Mouse (Mus musculus) cerebellum, adult 2 months (tissue): ENCODE measurements around the gene Mlh1. TPM values are rescaled to one million over a fixed set of nuclear protein-coding genes. Genes with fewer than 3 reads are reported as not detected.

ENCODE experiments used
- DNase-seq, 2 experiments: peaks; one replicate each; pipeline ENCODE4 v3.0.0; 2021
- H3K27ac ChIP-seq: fragments of 200-500 bp; 2 replicates; pipeline ENCODE4 v1.5.1; 2012; ENCODE audit warnings: low read length, control low read depth, inconsistent platforms; ENCODE audit not compliant: insufficient read depth
- H3K27me3 ChIP-seq: fragments of 200-500 bp; 2 replicates; pipeline ENCODE4 v1.6.1; 2012; ENCODE audit warnings: inconsistent platforms, mild to moderate bottlenecking, low read length, moderate library complexity; ENCODE audit not compliant: control insufficient read depth, insufficient read depth
- H3K4me1 ChIP-seq: fragments of 200-500 bp; 2 replicates; pipeline ENCODE4 v1.6.1; 2011; ENCODE audit warnings: low read length; ENCODE audit not compliant: control insufficient read depth, insufficient read depth
- H3K4me3 ChIP-seq: fragments of 200-500 bp; replicated peaks from 2 replicates; pipeline ENCODE3; 2011; ENCODE audit warnings: mild to moderate bottlenecking, low read depth, low read length, control low read depth; ENCODE audit not compliant: insufficient read depth
- CTCF ChIP-seq: fragments of 200-500 bp; IDR thresholded peaks from 2 replicates; pipeline ENCODE4 v1.5.1; 2011; ENCODE audit warnings: low read depth, mild to moderate bottlenecking, control low read depth, low read length, moderate library complexity, borderline replicate concordance; ENCODE audit not compliant: insufficient read depth
- POLR2A ChIP-seq: fragments of 200-500 bp; IDR thresholded peaks from 2 replicates; pipeline ENCODE4 v1.6.1; 2011; ENCODE audit warnings: low read length, control low read depth, borderline replicate concordance; ENCODE audit not compliant: insufficient read depth
- WGBS: fragments of 180-500 bp; shearing (Covaris S2); methylation state at CpG from one replicate; pipeline ENCODE4 v1.1.7; 2018; 5-methylcytosine and 5-hydroxymethylcytosine counted together
- polyA plus RNA-seq: library from polyadenylated mRNA; depleted of rRNA; stranded (reverse); fragments of >200 nt; gene quantifications from 2 replicates; pipeline ENCODE4 v1.2.3, GENCODE M21; 2012

The Mlh1 gene
- polyA plus RNA-seq, 1 experiment, result 36.6 TPM

DNA sequence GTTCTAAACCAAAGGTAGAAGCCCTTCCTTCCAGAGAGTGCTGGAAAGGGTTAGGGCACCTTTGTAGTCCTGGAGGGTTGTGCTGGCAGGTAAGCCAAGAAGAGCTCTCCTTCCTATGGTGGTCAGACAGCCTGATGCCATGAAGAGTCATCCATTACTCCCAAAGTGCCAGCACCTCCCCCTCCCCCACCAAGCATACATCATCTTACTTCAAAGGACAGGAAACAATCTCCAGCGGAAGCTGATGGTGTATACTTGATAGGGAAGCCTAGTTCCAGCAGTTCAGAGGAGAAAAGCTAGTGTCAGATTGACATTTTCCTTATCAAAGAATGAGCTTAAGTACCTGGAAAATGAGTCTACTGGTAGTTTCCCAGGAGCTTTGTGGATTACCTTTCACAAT is 3.6 kb upstream of the Mlh1 start:
- Histone ChIP-seq H3K4me1 (peaks cover 9% of the 10 kb centered on the region; the same call in 1 of the 2 replicates), H3K27me3 (no peaks in the 10 kb centered on the region), H3K27ac (no peak overlapping the region), H3K4me3 (peak overlapping the region; percentile 21)
- 47% methylated on average over 1 of the region's 1 CpGs for WGBS
- no peak for DNase-seq
- TF ChIP-seq POLR2A, result no peak
- TF ChIP-seq CTCF, result no peak

DNA sequence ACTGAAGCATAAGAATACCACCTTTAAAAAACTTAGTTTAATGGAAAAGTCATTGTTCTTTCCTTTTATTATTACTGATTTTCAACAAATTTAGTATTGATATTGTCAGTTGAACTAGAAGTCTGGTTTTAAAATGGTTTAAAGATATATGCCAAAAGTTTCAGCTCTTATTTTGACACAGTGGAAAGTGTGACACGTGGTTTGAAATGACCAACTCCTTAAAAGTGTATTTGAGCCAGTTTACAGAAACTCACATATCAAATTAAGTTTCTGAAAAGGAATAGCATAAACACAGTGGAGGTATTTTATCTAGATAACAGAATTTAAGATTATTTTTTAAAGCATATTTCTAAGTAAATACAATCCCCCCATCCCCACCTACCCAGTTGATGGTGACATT is 2.4 kb upstream of the Mlh1 start:
- Histone ChIP-seq H3K27ac (no peak overlapping the region), H3K4me3 (no peak overlapping the region), H3K4me1 (peaks cover 9% of the 10 kb centered on the region; the same call in 1 of the 2 replicates), H3K27me3 (no peaks in the 10 kb centered on the region)
- DNase-seq, result no peak
- WGBS, result 38% methylated on average over 1 of the region's 1 CpGs
- TF ChIP-seq CTCF, result no peak
- no peak for TF ChIP-seq POLR2A

DNA sequence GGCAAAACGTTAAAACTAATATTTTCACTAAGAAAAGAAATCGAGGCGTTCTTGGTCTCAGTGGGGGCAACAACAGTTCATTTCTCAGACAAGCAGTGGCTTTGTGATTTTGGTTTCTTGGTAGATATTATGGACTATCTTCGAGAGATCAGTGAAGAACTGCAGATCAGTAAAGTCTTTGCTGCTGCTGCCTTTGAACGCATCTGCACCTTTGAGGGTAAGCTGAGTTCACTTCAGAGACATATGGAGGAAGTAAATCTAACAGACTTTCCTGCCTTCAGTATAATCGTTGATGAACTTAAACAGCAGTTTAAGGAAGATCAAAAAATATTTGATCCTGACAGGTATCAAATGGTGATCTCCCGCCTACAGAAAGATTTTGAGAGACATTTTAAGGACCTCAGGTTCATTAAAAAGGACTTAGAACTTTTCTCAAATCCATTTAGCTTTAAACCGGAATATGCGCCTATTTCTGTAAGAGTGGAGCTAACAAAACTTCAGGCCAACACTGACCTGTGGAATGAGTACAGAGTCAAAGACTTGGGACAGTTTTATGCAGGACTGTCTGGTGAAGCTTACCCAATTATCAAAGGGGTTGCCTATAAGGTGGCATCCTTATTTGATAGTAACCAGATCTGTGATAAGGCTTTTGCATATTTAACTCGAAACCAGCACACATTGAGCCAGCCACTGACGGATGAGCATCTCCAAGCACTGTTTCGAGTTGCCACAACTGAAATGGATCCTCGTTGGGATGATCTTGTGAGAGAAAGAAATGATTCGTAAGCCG is 1.6 kb upstream of the Mlh1 start:
- Histone ChIP-seq H3K27ac (no peak overlapping the region), H3K4me3 (peak overlapping the region; percentile 91), H3K27me3 (no peaks in the 10 kb centered on the region), H3K4me1 (peaks cover 9% of the 10 kb centered on the region; the same call in 1 of the 2 replicates)
- no peak for TF ChIP-seq POLR2A
- TF ChIP-seq CTCF, result no peak
- DNase-seq, result no peak
- 49% methylated on average over 15 of the region's 15 CpGs for WGBS

DNA sequence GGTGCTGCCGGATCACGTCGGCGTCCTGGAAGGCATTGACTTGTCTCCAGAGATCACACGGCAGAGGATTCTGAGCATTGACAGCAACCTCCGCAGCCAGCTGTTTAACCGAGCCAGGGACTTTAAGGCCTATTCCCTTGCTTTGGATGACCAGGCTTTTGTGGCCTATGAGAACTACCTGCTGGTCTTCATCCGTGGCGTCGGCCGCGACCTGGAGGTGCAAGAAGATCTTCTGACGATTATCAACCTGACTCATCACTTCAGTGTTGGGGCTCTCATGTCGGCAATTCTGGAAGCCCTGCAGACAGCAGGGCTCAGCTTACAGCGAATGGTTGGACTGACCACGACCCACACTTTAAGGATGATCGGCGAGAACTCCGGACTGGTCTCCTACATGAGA is 765 bp upstream of the Mlh1 start:
- H3K4me1 ChIP-seq, result peaks cover 9% of the 10 kb centered on the region; the same call in 1 of the 2 replicates

DNA sequence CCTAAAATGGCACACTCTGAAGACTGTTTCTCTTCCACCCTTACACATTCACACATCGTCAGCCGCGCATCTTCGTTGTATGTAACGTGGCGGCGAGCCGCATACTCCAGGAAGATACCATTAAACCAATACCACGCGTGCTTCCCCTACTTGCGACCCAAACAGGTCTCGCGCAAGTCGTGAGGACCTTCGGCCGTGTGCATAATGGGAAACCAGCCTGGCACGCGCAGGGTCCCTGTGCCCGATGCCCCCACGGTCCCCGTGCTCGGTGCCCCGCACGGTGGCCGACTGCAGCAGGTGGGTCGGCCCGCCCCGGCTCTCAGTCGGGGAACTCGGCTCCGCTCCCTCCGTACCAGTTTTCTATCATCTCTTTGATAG is 546 bp downstream of the Mlh1 start:
- under 1% methylated on average over 32 of the region's 32 CpGs for WGBS
- no peak for DNase-seq
- peaks cover 9% of the 10 kb centered on the region; the same call in 1 of the 2 replicates for H3K4me1 ChIP-seq
- no peaks in the 10 kb centered on the region for H3K27me3 ChIP-seq
- peak overlapping the region; percentile 60 for H3K27ac ChIP-seq
- peak overlapping the region; percentile 95 for H3K4me3 ChIP-seq
- TF ChIP-seq CTCF, result no peak
- TF ChIP-seq POLR2A, result no peak

More for the DNA sequence above, 765 bp upstream of the Mlh1 start:
- TF ChIP-seq POLR2A, result no peak
- no peak for TF ChIP-seq CTCF
- DNase-seq, result no peak
- WGBS, result 3% methylated on average over 19 of the region's 19 CpGs
- Histone ChIP-seq H3K4me3 (peak overlapping the region; percentile 91), H3K27ac (peak overlapping the region; percentile 88), H3K27me3 (no peaks in the 10 kb centered on the region)

DNA sequence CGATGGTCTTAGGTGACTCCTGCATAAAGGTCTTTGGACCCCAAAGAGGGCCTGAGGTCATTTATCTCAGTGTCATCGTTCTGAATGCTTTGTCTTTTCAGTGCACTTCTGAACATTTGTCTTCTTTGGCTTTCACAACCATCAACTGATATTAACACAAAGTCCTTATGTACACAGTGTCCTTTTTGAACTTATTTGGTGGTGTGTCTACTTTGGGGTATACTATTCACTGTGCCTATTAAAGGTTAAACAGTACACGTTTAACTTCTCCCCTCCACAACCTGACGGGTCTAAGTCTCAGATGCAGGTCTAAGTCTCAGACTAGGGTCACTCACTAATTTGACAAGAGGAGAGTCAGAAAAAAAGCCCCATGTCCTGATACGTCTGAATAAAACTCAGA is 985 bp downstream of the Mlh1 start:
- 9% methylated on average over 5 of the region's 5 CpGs for WGBS
- Histone ChIP-seq H3K4me1 (peaks cover 9% of the 10 kb centered on the region; the same call in 1 of the 2 replicates), H3K27ac (no peak overlapping the region; the same call in 1 of the 2 replicates), H3K27me3 (no peaks in the 10 kb centered on the region), H3K4me3 (peak overlapping the region; percentile 95)
- DNase-seq, result no peak
- TF ChIP-seq POLR2A, result no peak
- TF ChIP-seq CTCF, result no peak

DNA sequence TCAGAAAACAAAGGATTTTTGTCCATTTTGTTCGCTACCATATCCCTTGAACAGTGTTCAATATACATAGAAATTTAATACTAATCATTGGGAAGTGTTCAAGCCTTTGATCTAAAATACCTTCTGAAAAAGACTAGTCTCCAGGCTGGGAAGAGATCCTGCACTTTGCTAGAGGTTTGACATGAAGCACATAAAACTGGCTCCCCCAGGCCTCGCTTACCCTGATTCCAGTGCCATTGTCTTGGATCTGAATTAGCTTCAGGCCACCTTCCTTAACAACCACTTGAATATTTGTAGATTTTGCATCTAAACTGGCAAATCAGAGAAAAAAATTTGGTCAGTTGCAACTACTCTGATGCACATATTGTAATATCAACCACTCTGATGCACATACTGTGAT is 3.6 kb downstream of the Mlh1 start:
- Histone ChIP-seq H3K4me3 (no peak overlapping the region), H3K4me1 (peaks cover 3% of the 10 kb centered on the region; the same call in 1 of the 2 replicates), H3K27me3 (no peaks in the 10 kb centered on the region), H3K27ac (no peak overlapping the region)
- 96% methylated on average over 2 of the region's 2 CpGs for WGBS
- DNase-seq, result no peak
- TF ChIP-seq POLR2A (no peak), CTCF (no peak)

DNA sequence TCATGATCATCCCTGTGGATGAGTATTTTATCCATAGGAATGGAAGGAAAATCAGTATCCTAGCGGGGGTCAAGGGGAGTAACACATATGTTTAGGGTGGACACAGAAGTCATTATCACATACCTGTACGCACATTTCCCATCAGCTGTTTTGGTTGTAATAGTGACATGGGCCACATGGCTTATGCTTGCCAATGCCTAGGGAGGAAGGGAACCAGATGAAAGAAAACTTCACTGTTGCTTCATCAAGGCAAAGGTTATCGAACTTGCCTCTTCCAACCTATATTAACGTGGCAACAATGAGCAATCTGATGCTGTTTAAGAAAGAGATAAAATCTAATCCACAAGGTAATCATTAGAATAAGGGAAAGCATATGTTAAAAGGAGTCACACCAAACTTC is 10.2 kb downstream of the Mlh1 start:
- Histone ChIP-seq H3K4me3 (no peak overlapping the region), H3K27ac (no peak overlapping the region), H3K27me3 (no peaks in the 10 kb centered on the region), H3K4me1 (no peaks in the 10 kb centered on the region)
- DNase-seq, result no peak
- no peak for TF ChIP-seq CTCF
- TF ChIP-seq POLR2A, result no peak
- 97% methylated on average over 4 of the region's 4 CpGs for WGBS
